Mouse (Mus musculus) cortical plate, adult 2 months (tissue): Measurements from ENCODE around the gene Zfyve16. TPM values are rescaled to one million over a fixed set of nuclear protein-coding genes. Genes with fewer than 3 reads are reported as not detected.

Source experiments
- H3K27ac ChIP-seq: fragments of 200-500 bp; 2 replicates; pipeline ENCODE4 v1.5.1; 2012; ENCODE audit warnings: low read length, control low read depth, inconsistent platforms; ENCODE audit not compliant: insufficient read depth
- H3K4me1 ChIP-seq: fragments of 200-500 bp; 2 replicates; pipeline ENCODE4 v1.6.1; 2011; ENCODE audit warnings: low read length; ENCODE audit not compliant: control insufficient read depth, insufficient read depth
- H3K4me3 ChIP-seq: fragments of 200-500 bp; 2 replicates; pipeline ENCODE4 v1.5.1; 2011; ENCODE audit warnings: mild to moderate bottlenecking, low read length, control low read depth; ENCODE audit not compliant: insufficient read depth
- CTCF ChIP-seq: fragments of 200-500 bp; IDR thresholded peaks from 2 replicates; pipeline ENCODE4 v1.5.1; 2011; ENCODE audit warnings: mild to moderate bottlenecking, control low read depth, low read length; ENCODE audit not compliant: insufficient read depth; ENCODE audit errors: extremely low read depth
- POLR2A ChIP-seq: fragments of 200-500 bp; IDR thresholded peaks from 2 replicates; pipeline ENCODE4 v1.6.1; 2011; ENCODE audit warnings: mild to moderate bottlenecking, low read length, control low read depth; ENCODE audit not compliant: insufficient read depth; ENCODE audit errors: extremely low read depth
- polyA plus RNA-seq: library from polyadenylated mRNA; depleted of rRNA; stranded (reverse); fragments of >200 nt; gene quantifications from 2 replicates; pipeline ENCODE4 v1.2.3, GENCODE M21; 2012

Zfyve16 gene
- polyA plus RNA-seq, 1 experiment = 11.6 TPM

- no peak overlapping the region for H3K4me3 ChIP-seq
- TF ChIP-seq POLR2A (no peak), CTCF (no peak)
- peaks cover under 1% of the 10 kb centered on the region; the same call in 1 of the 2 replicates for H3K4me1 ChIP-seq
- H3K27ac ChIP-seq = no peak overlapping the region
These were observed 3.1 kb upstream of the Zfyve16 start for GRCm38 (mm10) chr13:92533801-92534200.

GRCm38 (mm10) chr13:92532216-92532615, 1.5 kb upstream of the Zfyve16 start:
- peaks cover 2% of the 10 kb centered on the region; the same call in 1 of the 2 replicates for H3K4me1 ChIP-seq
- no peak for TF ChIP-seq CTCF
- TF ChIP-seq POLR2A = no peak
- H3K4me3 ChIP-seq = no peak overlapping the region
- H3K27ac ChIP-seq = no peak overlapping the region

GRCm38 (mm10) chr13:92531237-92531636, 569 bp upstream of the Zfyve16 start:
- Histone ChIP-seq H3K4me3 (peak overlapping the region; percentile 77), H3K27ac (peak overlapping the region; percentile 68; the same call in 1 of the 2 replicates), H3K4me1 (peaks cover 2% of the 10 kb centered on the region; the same call in 1 of the 2 replicates)
- TF ChIP-seq CTCF (no peak), POLR2A (no peak)

GRCm38 (mm10) chr13:92529828-92530720, 594 bp downstream of the Zfyve16 start:
- peak overlapping the region; percentile 47 for H3K27ac ChIP-seq
- peaks cover 2% of the 10 kb centered on the region; the same call in 1 of the 2 replicates for H3K4me1 ChIP-seq
- peak overlapping the region; percentile 77 for H3K4me3 ChIP-seq
- no peak for TF ChIP-seq POLR2A
- no peak for TF ChIP-seq CTCF

- H3K4me3 ChIP-seq = no peak overlapping the region
- peaks cover 2% of the 10 kb centered on the region; the same call in 1 of the 2 replicates for H3K4me1 ChIP-seq
- TF ChIP-seq POLR2A (no peak), CTCF (no peak)
- H3K27ac ChIP-seq = no peak overlapping the region
These were observed 7.4 kb downstream of the Zfyve16 start for GRCm38 (mm10) chr13:92523178-92523813.

- H3K4me1 ChIP-seq = no peaks in the 10 kb centered on the region
- no peak for TF ChIP-seq POLR2A
- TF ChIP-seq CTCF = no peak
- H3K4me3 ChIP-seq = no peak overlapping the region
- H3K27ac ChIP-seq = no peak overlapping the region
These were observed 25.8 kb downstream of the Zfyve16 start for GRCm38 (mm10) chr13:92504871-92505270.

GRCm38 (mm10) chr13:92491923-92492322, 38.7 kb downstream of the Zfyve16 start:
- H3K4me1 ChIP-seq = no peaks in the 10 kb centered on the region
- H3K4me3 ChIP-seq = no peak overlapping the region
- TF ChIP-seq CTCF = no peak
- TF ChIP-seq POLR2A = no peak
- no peak overlapping the region for H3K27ac ChIP-seq

GRCm38 (mm10) chr13:92490817-92491216, 39.9 kb downstream of the Zfyve16 start:
- Histone ChIP-seq H3K27ac (no peak overlapping the region; the same call in 1 of the 2 replicates), H3K4me1 (no peaks in the 10 kb centered on the region), H3K4me3 (no peak overlapping the region)
- TF ChIP-seq CTCF = no peak
- no peak for TF ChIP-seq POLR2A

GRCm38 (mm10) chr13:92483852-92484463, 46.7 kb downstream of the Zfyve16 start, which contains the start of gene Fam151b:
Fam151b (minus strand) TSS chr13:92484015.
- TF ChIP-seq POLR2A (peak; percentile 91), CTCF (no peak)
- Histone ChIP-seq H3K4me1 (no peaks in the 10 kb centered on the region), H3K27ac (peak within 1 kb of the TSS; percentile 32; the same call in 1 of the 2 replicates), H3K4me3 (peak within 1 kb of the TSS; percentile 36)
